Mouse (Mus musculus) cerebellum, adult 9-11 months (tissue): ENCODE results near the gene Ccdc96.

Experiments used
- DNase-seq: peaks from one replicate; pipeline ENCODE4 v3.0.0; 2022

The Ccdc96 gene

DNA sequence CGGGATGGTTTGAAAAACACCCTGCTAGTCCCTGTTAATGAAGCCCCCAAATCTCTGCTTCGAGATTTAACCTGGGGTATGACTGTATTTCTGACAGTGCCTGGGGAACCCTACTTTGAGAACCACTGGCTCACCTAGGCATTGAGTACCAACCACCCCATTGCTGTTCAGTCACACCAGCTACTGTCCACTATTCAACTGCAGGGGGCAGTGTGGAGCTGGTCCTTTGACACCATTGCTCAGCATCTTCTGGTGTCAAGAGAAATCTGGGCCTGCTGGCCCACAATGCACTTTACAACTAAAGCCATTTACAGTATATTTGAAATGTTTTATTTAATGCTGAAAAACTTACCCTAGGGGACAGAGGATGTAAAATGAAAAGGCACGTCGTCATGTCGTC is 10.1 kb upstream of the Ccdc96 start:
- peak; percentile 52 for DNase-seq

DNA sequence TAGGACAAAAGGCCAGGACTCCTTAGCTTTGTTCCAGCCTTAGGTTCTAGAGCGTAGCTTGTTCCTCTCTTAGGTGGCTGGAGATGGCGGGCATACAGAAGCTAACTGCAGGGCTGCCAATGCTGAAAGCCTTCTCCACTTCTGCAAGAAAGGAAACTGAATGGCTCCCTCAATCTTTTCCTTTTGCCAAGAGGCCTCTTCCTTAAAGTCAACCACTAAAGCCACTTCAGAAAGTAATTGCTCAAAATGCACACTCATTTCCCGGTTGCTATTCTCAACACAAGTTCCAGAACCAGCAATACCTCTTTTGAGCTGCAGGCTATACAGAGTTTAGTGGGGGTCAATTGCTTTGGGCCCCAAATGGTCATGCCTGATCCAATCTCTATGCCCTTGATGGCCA is 6.9 kb upstream of the Ccdc96 start:
- no peak for DNase-seq

DNA sequence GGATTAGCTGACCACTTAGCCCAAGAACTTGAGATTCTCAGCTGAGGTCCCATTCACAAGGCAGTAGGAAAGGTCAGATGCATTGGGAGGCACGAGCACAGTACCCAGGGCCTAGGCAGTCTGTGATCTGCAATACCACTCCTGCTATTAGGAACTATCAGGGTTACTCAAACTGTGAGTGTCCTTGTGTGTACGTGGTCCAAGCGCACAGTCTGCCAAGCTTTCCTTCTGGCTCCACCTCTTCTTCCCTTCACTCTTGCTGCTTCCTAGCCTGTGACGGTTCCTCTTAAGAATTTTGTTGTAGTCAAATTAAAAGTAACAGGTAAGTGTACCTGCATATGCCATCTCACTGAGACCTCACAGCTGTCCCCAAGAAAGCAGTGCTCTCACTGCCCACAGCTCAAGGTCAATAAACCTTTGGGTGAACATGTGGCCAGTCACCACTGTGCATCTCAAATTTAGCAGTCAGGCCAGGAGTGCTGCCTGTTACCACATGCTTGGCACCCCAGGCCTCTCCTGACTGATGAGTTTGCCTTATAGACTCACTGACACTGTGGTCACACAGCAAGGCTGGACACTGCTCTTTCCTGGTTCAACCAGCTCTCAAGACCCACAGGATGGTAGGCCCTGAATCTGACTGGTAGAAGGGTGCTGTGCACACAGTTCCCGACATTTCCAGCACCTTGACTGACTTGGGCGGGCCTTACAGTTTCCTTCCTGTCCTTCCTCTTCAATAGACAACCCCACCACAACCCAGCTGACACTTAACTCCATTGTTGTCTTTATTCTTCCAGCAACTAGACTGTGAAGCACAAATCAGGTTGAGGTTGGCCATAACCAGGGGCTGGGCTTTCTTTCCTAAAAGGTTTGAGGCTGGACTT is 5.6 kb upstream of the Ccdc96 start:
- no peak for DNase-seq

- DNase-seq: no peak
Observed at GRCm38 (mm10) chr5:36479735-36480134, 4.7 kb upstream of the Ccdc96 start.

GRCm38 (mm10) chr5:36480398-36480797 is 4.0 kb upstream of the Ccdc96 start:
- DNase-seq: no peak

DNA sequence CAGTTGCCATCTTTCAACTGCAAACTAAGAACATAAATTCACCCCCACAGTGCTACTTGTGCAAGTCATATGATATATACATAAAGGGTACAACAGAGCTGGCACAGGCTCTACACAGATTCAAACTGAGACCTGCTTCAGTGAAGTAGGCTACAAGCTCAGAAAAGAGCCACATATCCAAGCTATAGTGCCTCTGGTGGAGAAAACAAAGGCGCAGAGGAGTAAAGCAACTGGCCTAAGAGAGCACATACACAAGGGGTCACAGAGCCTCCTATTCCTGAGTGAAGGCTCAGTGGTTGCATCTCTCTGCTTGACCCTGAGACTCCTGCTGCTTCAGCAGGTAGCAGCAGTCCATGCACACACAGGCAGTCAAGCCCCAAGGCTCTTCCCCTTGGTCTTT is 3.3 kb upstream of the Ccdc96 start:
- no peak for DNase-seq

DNA sequence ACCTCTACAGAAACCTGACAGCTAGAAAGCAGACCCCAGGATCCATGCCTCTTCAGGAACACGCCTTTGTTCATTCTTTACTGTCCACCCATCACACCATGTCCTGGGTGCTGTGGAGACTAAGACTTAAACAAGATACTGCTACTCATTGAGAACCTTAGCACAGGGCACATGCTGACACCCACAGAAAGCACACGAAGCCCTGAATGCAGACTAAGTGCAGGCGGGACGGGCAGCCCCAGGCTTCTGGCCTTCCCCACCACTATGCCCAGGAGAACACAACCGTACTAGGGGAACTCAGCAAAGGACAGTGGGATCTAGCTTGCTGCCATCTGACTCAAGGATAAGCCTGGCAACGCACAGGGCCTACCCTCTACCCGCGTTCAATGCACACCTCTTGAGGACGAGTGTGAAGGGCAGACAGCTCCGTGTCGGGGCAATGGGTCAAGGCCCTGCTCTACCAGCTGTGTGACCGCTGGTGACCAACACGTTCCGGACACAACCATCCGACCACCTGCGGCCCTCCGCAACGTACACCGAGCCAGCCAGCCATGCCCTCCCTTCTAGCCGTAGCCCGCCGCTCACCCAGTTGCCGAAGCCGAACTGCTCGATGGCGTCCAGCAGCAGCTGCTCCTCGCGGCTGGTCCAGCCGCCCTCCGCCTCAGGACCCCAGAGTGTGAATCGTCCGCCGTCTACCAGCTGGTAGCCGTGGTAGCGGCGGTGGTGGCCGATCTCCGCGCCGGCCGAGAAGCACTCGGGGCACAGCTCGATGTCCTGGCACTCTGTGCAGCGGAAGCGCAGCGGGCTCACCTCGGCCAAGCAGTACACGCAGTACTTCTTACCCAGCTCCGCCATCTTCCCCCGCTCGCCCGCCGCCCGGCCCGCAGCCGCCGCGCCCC is 936 bp upstream of the Ccdc96 start:
- peak; percentile 70 for DNase-seq

DNA sequence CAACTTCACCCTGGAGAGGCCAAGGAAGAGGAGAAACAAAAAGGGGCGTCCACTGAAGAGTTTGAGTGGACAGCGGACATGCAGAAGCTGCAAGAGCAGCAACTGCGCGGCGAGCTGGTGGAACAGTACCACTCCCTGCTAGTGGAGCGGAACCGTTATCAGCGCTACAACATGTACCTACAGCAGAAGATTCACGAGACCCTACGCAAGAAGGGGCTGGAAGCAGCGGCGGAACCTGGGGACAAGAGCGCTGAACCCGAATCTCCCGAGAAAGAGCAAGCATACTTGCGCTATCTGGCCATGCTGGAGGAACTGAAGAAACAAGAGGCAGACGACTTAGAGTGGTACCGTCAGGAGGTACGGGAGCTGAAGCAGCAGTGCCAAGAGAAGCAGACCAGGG is 918 bp downstream of the Ccdc96 start:
- peak; percentile 47 for DNase-seq

GRCm38 (mm10) chr5:36489225-36489624 is 4.8 kb downstream of the Ccdc96 start:
- DNase-seq: no peak

- DNase-seq: no peak
Observed at GRCm38 (mm10) chr5:36493919-36494318, 9.5 kb downstream of the Ccdc96 start.

- DNase-seq: no peak
Observed at GRCm38 (mm10) chr5:36494709-36495108, 10.3 kb downstream of the Ccdc96 start.

- DNase-seq: no peak
Observed at GRCm38 (mm10) chr5:36505235-36505634, 20.8 kb downstream of the Ccdc96 start.

DNA sequence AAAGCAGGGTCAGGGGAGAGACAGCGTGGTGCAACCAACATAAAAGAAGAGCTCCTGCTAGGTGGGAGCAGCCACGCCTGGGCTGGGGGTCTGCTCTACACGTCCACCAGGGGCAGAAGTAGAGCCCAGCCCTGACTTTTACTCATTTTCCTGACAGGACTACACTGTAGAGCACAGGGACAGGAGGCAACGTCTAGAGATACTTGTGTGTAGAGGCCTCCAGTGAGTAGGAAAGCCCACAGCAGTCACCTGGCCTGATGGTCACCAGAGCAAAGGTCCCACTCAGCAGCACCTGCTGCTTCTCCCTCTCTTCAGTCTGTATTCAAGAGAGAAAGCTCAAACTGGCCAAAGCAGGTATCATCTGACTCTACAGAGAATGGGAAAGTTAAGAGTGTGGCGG is 21.3 kb downstream of the Ccdc96 start:
- no peak for DNase-seq

GRCm38 (mm10) chr5:36508351-36508750 is 24.0 kb downstream of the Ccdc96 start:
- DNase-seq: no peak

- no peak for DNase-seq
Observed at GRCm38 (mm10) chr5:36510956-36511355, 26.6 kb downstream of the Ccdc96 start.

GRCm38 (mm10) chr5:36515126-36515525 is 30.7 kb downstream of the Ccdc96 start:
- no peak for DNase-seq

DNA sequence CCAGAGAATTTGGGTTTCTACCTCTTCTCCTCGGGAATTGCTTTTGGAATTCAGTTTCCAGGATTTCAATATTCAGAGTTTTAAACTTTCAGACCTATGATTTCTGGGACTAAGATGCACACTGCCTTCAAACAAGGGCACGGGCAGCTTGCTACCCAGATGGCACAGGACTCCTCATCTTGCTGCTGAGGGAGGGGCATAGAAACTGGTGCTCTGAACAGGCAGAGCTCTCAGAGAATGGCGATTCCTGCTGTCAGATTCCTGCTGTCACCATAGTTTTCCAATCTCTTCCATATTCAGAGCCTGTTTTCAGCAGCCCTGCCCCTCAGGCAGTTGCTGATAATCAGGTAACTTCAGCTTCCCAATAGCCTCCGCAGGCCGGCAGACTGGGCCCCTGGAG is 31.2 kb downstream of the Ccdc96 start:
- DNase-seq: no peak

GRCm38 (mm10) chr5:36517596-36517995 is 33.2 kb downstream of the Ccdc96 start:
- DNase-seq: peak; percentile 63

GRCm38 (mm10) chr5:36519751-36520150 is 35.4 kb downstream of the Ccdc96 start:
- no peak for DNase-seq

- DNase-seq: no peak
Observed at GRCm38 (mm10) chr5:36522782-36523181, 38.4 kb downstream of the Ccdc96 start.

DNA sequence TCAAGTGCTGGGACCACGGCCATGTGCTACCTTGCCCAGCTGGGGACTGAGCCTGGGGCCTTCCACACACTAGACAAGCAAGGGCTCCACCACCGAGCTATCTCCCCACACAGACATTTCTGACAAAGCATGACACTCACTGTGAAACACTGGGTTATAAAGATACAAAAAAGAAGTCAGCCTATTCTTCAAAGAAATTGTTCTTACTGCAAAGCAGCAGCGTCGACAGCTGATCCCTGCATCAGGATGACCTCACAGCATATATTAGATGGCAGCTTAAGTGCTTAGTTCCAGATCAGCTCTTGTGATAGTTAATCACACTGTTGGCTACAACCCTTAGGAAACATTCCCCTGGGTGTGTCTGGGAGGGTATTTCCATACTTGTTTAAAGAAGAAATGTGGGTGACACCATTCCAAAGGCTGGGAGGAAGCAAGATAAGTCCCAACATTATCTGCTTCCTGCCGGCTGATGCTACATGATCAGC is 38.9 kb downstream of the Ccdc96 start:
- DNase-seq: no peak

DNA sequence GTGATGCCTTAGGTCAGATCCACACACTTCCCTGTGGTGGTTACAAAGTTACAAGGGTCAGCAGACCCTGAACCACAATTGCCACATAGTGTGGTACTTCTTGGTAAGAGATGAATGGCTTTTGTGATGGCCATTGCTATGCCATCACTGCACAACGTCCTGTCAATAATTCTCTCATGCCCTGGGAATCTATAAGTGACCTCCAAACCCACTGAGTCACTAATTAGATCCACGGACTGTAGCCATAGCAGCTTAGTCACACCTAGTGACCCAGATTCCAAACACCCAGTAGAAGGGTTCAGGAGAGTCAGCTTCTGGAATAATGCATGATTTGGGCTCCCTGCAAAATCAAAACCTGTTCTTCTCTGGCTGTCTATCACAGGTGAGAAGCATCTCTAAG is 40.8 kb downstream of the Ccdc96 start:
- no peak for DNase-seq

DNA sequence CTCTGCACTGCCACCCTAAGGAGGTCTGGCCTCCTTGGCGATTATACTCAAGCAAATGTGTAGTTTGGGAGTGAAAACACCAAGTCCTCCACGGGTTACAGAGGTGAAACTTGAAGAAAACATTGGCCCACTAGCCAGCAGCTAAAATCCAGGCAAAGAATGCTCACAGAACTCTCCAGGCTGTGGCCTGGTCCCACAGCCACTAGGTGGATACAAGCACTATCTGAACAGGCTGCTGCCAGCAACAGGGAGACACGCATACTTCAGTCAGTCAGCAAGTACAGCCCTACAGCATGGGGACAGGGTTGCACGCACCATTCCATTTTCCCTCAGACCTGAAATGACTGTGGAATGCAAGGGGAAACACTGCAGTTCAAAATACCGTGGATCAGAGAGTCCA is 41.9 kb downstream of the Ccdc96 start:
- no peak for DNase-seq

- no peak for DNase-seq
Observed at GRCm38 (mm10) chr5:36526921-36527320, 42.5 kb downstream of the Ccdc96 start.
